Mouse (Mus musculus): ENCODE results near the gene Megf9. TPM values are rescaled to one million over a fixed set of nuclear protein-coding genes. Genes with fewer than 3 reads are reported as not detected.

Megf9 gene
- total and polyA plus RNA-seq, 2 experiments from 2014 or later, result 30.7 to 79.2 TPM

GRCm38 (mm10) chr4:70488415-70488814 is 46.4 kb downstream of the Megf9 start:
- no peaks in the 10 kb centered on the region for H3K9me3 ChIP-seq (ENCODE audit: low read length)
- no peak for TF ChIP-seq CTCF (IDR thresholded peaks at IDR 0.05; ENCODE audit: low read depth)
- H3K36me3 ChIP-seq (ENCODE audit: insufficient read depth, low read length), result no peaks in the 10 kb centered on the region
- H3K9ac ChIP-seq (replicated peaks; ENCODE audit: low read length), result no peak overlapping the region
- H3K4me1 ChIP-seq (ENCODE audit: insufficient read depth, low read length), result no peaks in the 10 kb centered on the region
- no peak overlapping the region for H3K4me2 ChIP-seq (ENCODE audit: low read depth, low read length)
- no peaks in the 10 kb centered on the region for H3K27me3 ChIP-seq (ENCODE audit: insufficient read depth, low read length)
- no peak overlapping the region for H3K27ac ChIP-seq
- DNase-seq (ENCODE audit: low spot score) (no peak), ATAC-seq (no peak)
- WGBS, result 73% methylated on average over 3 of the region's 3 CpGs
- no peak overlapping the region for H3K4me3 ChIP-seq (ENCODE audit: low read length)

- H3K27me3 ChIP-seq (ENCODE audit: insufficient read depth, low read length), result no peaks in the 10 kb centered on the region
- 93% methylated on average over 2 of the region's 2 CpGs for WGBS
- ATAC-seq, result no peak
Observed at GRCm38 (mm10) chr4:70484134-70484533, 50.7 kb downstream of the Megf9 start.

GRCm38 (mm10) chr4:70481931-70482330 is 52.9 kb downstream of the Megf9 start:
- H3K4me1 ChIP-seq (ENCODE audit: insufficient read depth, low read length), result no peaks in the 10 kb centered on the region
- H3K4me3 ChIP-seq (ENCODE audit: low read length), result no peak overlapping the region
- no peak for TF ChIP-seq CTCF (IDR thresholded peaks at IDR 0.05; ENCODE audit: low read depth)
- H3K9me3 ChIP-seq (ENCODE audit: low read length), result no peaks in the 10 kb centered on the region
- 81% methylated on average over 4 of the region's 4 CpGs for WGBS
- no peaks in the 10 kb centered on the region for H3K27me3 ChIP-seq (ENCODE audit: insufficient read depth, low read length)
- ATAC-seq (no peak), DNase-seq (ENCODE audit: low spot score) (no peak)
- H3K4me2 ChIP-seq (ENCODE audit: low read depth, low read length), result no peak overlapping the region
- H3K27ac ChIP-seq, result no peak overlapping the region
- H3K9ac ChIP-seq (replicated peaks; ENCODE audit: low read length), result no peak overlapping the region
- H3K36me3 ChIP-seq (ENCODE audit: insufficient read depth, low read length), result no peaks in the 10 kb centered on the region

More at GRCm38 (mm10) chr4:70484134-70484533, 50.7 kb downstream of the Megf9 start:
- no peak for DNase-seq (ENCODE audit: low spot score)
- Histone ChIP-seq H3K27ac (no peak overlapping the region), H3K4me1 (ENCODE audit: insufficient read depth, low read length) (no peaks in the 10 kb centered on the region), H3K36me3 (ENCODE audit: insufficient read depth, low read length) (no peaks in the 10 kb centered on the region), H3K9me3 (ENCODE audit: low read length) (no peaks in the 10 kb centered on the region), H3K4me3 (ENCODE audit: low read length) (no peak overlapping the region), H3K9ac (replicated peaks; ENCODE audit: low read length) (no peak overlapping the region), H3K4me2 (ENCODE audit: low read depth, low read length) (no peak overlapping the region)
- TF ChIP-seq CTCF (IDR thresholded peaks at IDR 0.05; ENCODE audit: low read depth), result no peak

- Histone ChIP-seq H3K27ac (no peak overlapping the region), H3K36me3 (ENCODE audit: insufficient read depth, low read length) (no peaks in the 10 kb centered on the region), H3K4me3 (ENCODE audit: low read length) (no peak overlapping the region), H3K27me3 (ENCODE audit: insufficient read depth, low read length) (no peaks in the 10 kb centered on the region), H3K9ac (replicated peaks; ENCODE audit: low read length) (no peak overlapping the region), H3K9me3 (ENCODE audit: low read length) (no peaks in the 10 kb centered on the region), H3K4me2 (ENCODE audit: low read depth, low read length) (no peak overlapping the region), H3K4me1 (ENCODE audit: insufficient read depth, low read length) (no peaks in the 10 kb centered on the region)
- WGBS, result 63% methylated on average over 2 of the region's 2 CpGs
- ATAC-seq (no peak), DNase-seq (ENCODE audit: low spot score) (no peak)
- TF ChIP-seq CTCF (IDR thresholded peaks at IDR 0.05; ENCODE audit: low read depth), result no peak
Observed at GRCm38 (mm10) chr4:70471398-70471797, 63.4 kb downstream of the Megf9 start.

- no peak overlapping the region for H3K9ac ChIP-seq (replicated peaks; ENCODE audit: low read length)
- no peak overlapping the region for H3K4me2 ChIP-seq (ENCODE audit: low read depth, low read length)
- DNase-seq (ENCODE audit: low spot score), result no peak
- TF ChIP-seq CTCF (IDR thresholded peaks at IDR 0.05; ENCODE audit: low read depth), result no peak
- H3K4me3 ChIP-seq (ENCODE audit: low read length), result no peak overlapping the region
- H3K27me3 ChIP-seq (ENCODE audit: insufficient read depth, low read length), result no peaks in the 10 kb centered on the region
- H3K36me3 ChIP-seq (ENCODE audit: insufficient read depth, low read length), result no peaks in the 10 kb centered on the region
- 90% methylated on average over 1 of the region's 1 CpGs for WGBS
- no peaks in the 10 kb centered on the region for H3K4me1 ChIP-seq (ENCODE audit: insufficient read depth, low read length)
- no peak overlapping the region for H3K27ac ChIP-seq
- H3K9me3 ChIP-seq (ENCODE audit: low read length), result no peaks in the 10 kb centered on the region
- no peak for ATAC-seq
Observed at GRCm38 (mm10) chr4:70465921-70466689, 68.7 kb downstream of the Megf9 start.

- no peaks in the 10 kb centered on the region for H3K36me3 ChIP-seq (ENCODE audit: insufficient read depth, low read length)
- no peak overlapping the region for H3K9ac ChIP-seq (replicated peaks; ENCODE audit: low read length)
- no peak overlapping the region for H3K4me3 ChIP-seq (ENCODE audit: low read length)
- no peak for TF ChIP-seq CTCF (IDR thresholded peaks at IDR 0.05; ENCODE audit: low read depth)
- H3K9me3 ChIP-seq (ENCODE audit: low read length), result no peaks in the 10 kb centered on the region
- no peaks in the 10 kb centered on the region for H3K27me3 ChIP-seq (ENCODE audit: insufficient read depth, low read length)
- WGBS, result 77% methylated on average over 2 of the region's 2 CpGs
- no peak overlapping the region for H3K27ac ChIP-seq
- DNase-seq (ENCODE audit: low spot score) (no peak), ATAC-seq (no peak)
- H3K4me2 ChIP-seq (ENCODE audit: low read depth, low read length), result no peak overlapping the region
- no peaks in the 10 kb centered on the region for H3K4me1 ChIP-seq (ENCODE audit: insufficient read depth, low read length)
Observed at GRCm38 (mm10) chr4:70463302-70463701, 71.5 kb downstream of the Megf9 start.

GRCm38 (mm10) chr4:70461416-70461815 is 73.4 kb downstream of the Megf9 start:
- H3K27ac ChIP-seq, result no peak overlapping the region
- H3K4me2 ChIP-seq (ENCODE audit: low read depth, low read length), result no peak overlapping the region
- no peaks in the 10 kb centered on the region for H3K4me1 ChIP-seq (ENCODE audit: insufficient read depth, low read length)
- no peak overlapping the region for H3K4me3 ChIP-seq (ENCODE audit: low read length)
- no peak overlapping the region for H3K9ac ChIP-seq (replicated peaks; ENCODE audit: low read length)
- H3K27me3 ChIP-seq (ENCODE audit: insufficient read depth, low read length), result no peaks in the 10 kb centered on the region
- H3K36me3 ChIP-seq (ENCODE audit: insufficient read depth, low read length), result no peaks in the 10 kb centered on the region
- ATAC-seq (no peak), DNase-seq (ENCODE audit: low spot score) (no peak)
- H3K9me3 ChIP-seq (ENCODE audit: low read length), result no peaks in the 10 kb centered on the region
- no peak for TF ChIP-seq CTCF (IDR thresholded peaks at IDR 0.05; ENCODE audit: low read depth)

All from hindbrain, postnatal 0 days (tissue).